Mouse (Mus musculus): ENCODE data around the gene Lhx3.
A peak's percentile ranks its signal among the peaks of the same experiment; 100 is the strongest.

The Lhx3 gene

GRCm38 (mm10) chr2:26201926-26202848 is 5.9 kb downstream of the Lhx3 start:
- peak in 1 of 2 experiments; percentile 22 for DNase-seq (ENCODE audit: low spot score in 2 of 2)

- no peak for DNase-seq (ENCODE audit: low spot score in 2 of 2)
Observed at GRCm38 (mm10) chr2:26198488-26198887, 9.6 kb downstream of the Lhx3 start.

- no peak for DNase-seq (ENCODE audit: low spot score in 2 of 2)
Observed at GRCm38 (mm10) chr2:26194552-26195339, 13.3 kb downstream of the Lhx3 start.

- DNase-seq (ENCODE audit: low spot score in 2 of 2): no peak
Observed at GRCm38 (mm10) chr2:26188517-26188916, 19.6 kb downstream of the Lhx3 start.

GRCm38 (mm10) chr2:26184352-26184751 is 23.7 kb downstream of the Lhx3 start:
- DNase-seq (ENCODE audit: low spot score in 2 of 2): no peak

GRCm38 (mm10) chr2:26182646-26183045 is 25.4 kb downstream of the Lhx3 start:
- DNase-seq (ENCODE audit: low spot score in 2 of 2): no peak

GRCm38 (mm10) chr2:26177189-26177588 is 30.9 kb downstream of the Lhx3 start:
- DNase-seq (ENCODE audit: low spot score in 2 of 2): no peak

- no peak for DNase-seq (ENCODE audit: low spot score in 2 of 2)
Observed at GRCm38 (mm10) chr2:26176731-26177130, 31.4 kb downstream of the Lhx3 start.

GRCm38 (mm10) chr2:26175191-26175590 is 32.9 kb downstream of the Lhx3 start:
- no peak for DNase-seq (ENCODE audit: low spot score in 2 of 2)

GRCm38 (mm10) chr2:26172166-26172565 is 35.9 kb downstream of the Lhx3 start:
- DNase-seq (ENCODE audit: low spot score in 2 of 2): no peak

- peak in 1 of 2 experiments; percentile 31 for DNase-seq (ENCODE audit: low spot score in 2 of 2)
Observed at GRCm38 (mm10) chr2:26170376-26170775, 37.7 kb downstream of the Lhx3 start.

- DNase-seq (ENCODE audit: low spot score in 2 of 2): no peak
Observed at GRCm38 (mm10) chr2:26168843-26169579, 39.1 kb downstream of the Lhx3 start.

GRCm38 (mm10) chr2:26166890-26167289 is 41.2 kb downstream of the Lhx3 start:
- no peak for DNase-seq (ENCODE audit: low spot score in 2 of 2)

- no peak for DNase-seq (ENCODE audit: low spot score in 2 of 2)
Observed at GRCm38 (mm10) chr2:26158064-26158463, 50.0 kb downstream of the Lhx3 start.

- DNase-seq (ENCODE audit: low spot score in 2 of 2): peak; percentile 28 to 44
Observed at GRCm38 (mm10) chr2:26156191-26156977, 51.7 kb downstream of the Lhx3 start.

GRCm38 (mm10) chr2:26155737-26156136 is 52.4 kb downstream of the Lhx3 start:
- DNase-seq (ENCODE audit: low spot score in 2 of 2): no peak

- no peak for DNase-seq (ENCODE audit: low spot score in 2 of 2)
Observed at GRCm38 (mm10) chr2:26154586-26154985, 53.5 kb downstream of the Lhx3 start.

GRCm38 (mm10) chr2:26153909-26154340 is 54.2 kb downstream of the Lhx3 start:
- peak; percentile 46 to 56 for DNase-seq (ENCODE audit: low spot score in 2 of 2)

GRCm38 (mm10) chr2:26153295-26153694 is 54.8 kb downstream of the Lhx3 start:
- no peak for DNase-seq (ENCODE audit: low spot score in 2 of 2)
